Mouse (Mus musculus) MEL (cell line): Measurements from ENCODE around the gene Ptprj. TPM values are rescaled to one million over a fixed set of nuclear protein-coding genes. Genes with fewer than 3 reads are reported as not detected.
"Not testable (repeated sequence)": the region's sequence is repeated elsewhere in the genome, so short reads cannot be mapped to it uniquely, and the experiment has no call there.

Experiments used
- DNase-seq: peaks from one replicate; pipeline ENCODE4 v3.0.0; 2011; ENCODE audit warnings: low read depth, low spot score
- H3K27ac ChIP-seq: 2 replicates; pipeline ENCODE4 v1.5.1; 2012; ENCODE audit warnings: low read depth, mild to moderate bottlenecking, control low read depth, low read length, moderate library complexity; ENCODE audit not compliant: control insufficient read depth
- H3K27me3 ChIP-seq, 2 experiments: fragments of 150-350 bp in 1 of 2; sonication (generic) in 1 of 2; 2 replicates each; pipeline ENCODE4 v1.6.1; 2012; ENCODE audit warnings: low read length in 2 of 2, mild to moderate bottlenecking in 2 of 2, improper control_type of control experiment in 1 of 2, moderate library complexity in 1 of 2; ENCODE audit not compliant: insufficient read depth in 2 of 2, control insufficient read depth in 1 of 2
- H3K36me3 ChIP-seq, 2 experiments: 2 replicates each; pipeline ENCODE4 v1.6.1; 2012 to 2014; ENCODE audit warnings: low read length in 2 of 2, improper control_type of control experiment in 1 of 2, inconsistent platforms in 1 of 2, mild to moderate bottlenecking in 1 of 2; ENCODE audit not compliant: insufficient read depth in 2 of 2, control insufficient read depth in 1 of 2
- H3K4me1 ChIP-seq, 2 experiments: fragments of 150-350 bp in 1 of 2; sonication (generic) in 1 of 2; 2 replicates each; pipeline ENCODE4 v1.6.1; 2012; ENCODE audit warnings: low read length in 2 of 2, improper control_type of control experiment in 1 of 2, mild to moderate bottlenecking in 1 of 2; ENCODE audit not compliant: insufficient read depth in 2 of 2, control insufficient read depth in 1 of 2
- H3K4me3 ChIP-seq, 2 experiments: fragments of 150-350 bp in 1 of 2; sonication (generic) in 1 of 2; 2 replicates each; pipeline ENCODE4 v1.5.1; 2012; ENCODE audit warnings: low read depth in 2 of 2, low read length in 2 of 2, mild to moderate bottlenecking in 2 of 2, moderate library complexity in 2 of 2, control low read depth in 1 of 2, improper control_type of control experiment in 1 of 2; ENCODE audit not compliant: control insufficient read depth in 1 of 2, insufficient read depth in 1 of 2
- H3K79me2 ChIP-seq: 2 replicates; pipeline ENCODE4 v1.6.1; 2012; ENCODE audit warnings: mild to moderate bottlenecking, low read length, moderate library complexity; ENCODE audit not compliant: control insufficient read depth, poor library complexity, insufficient read depth
- H3K9ac ChIP-seq: 2 replicates; pipeline ENCODE4 v1.6.1; 2012; ENCODE audit warnings: low read depth, mild to moderate bottlenecking, control low read depth, low read length, moderate library complexity; ENCODE audit not compliant: control insufficient read depth, poor library complexity, severe bottlenecking
- H3K9me3 ChIP-seq: fragments of 150-350 bp; sonication (generic); replicated peaks from 2 replicates; pipeline ENCODE4 v1.6.1; 2012; ENCODE audit warnings: mild to moderate bottlenecking, low read length, improper control_type of control experiment, moderate library complexity; ENCODE audit not compliant: insufficient read depth
- BHLHE40 ChIP-seq: IDR thresholded peaks from 2 replicates; pipeline ENCODE4 v1.6.1; 2012; ENCODE audit warnings: low read depth, mild to moderate bottlenecking, inconsistent platforms, low read length, improper control_type of control experiment, borderline replicate concordance
- CHD1 ChIP-seq: IDR thresholded peaks from 2 replicates; pipeline ENCODE4 v1.6.1; 2012; ENCODE audit warnings: low read depth, mild to moderate bottlenecking, inconsistent platforms, low read length, improper control_type of control experiment
- E2F4 ChIP-seq: IDR thresholded peaks from 2 replicates; pipeline ENCODE4 v1.6.1; 2011; ENCODE audit warnings: low read depth, low read length, improper control_type of control experiment, borderline replicate concordance
- ETS1 ChIP-seq: IDR thresholded peaks from 2 replicates; pipeline ENCODE4 v1.6.1; 2012; ENCODE audit warnings: low read depth, mild to moderate bottlenecking, inconsistent platforms, low read length, improper control_type of control experiment, moderate library complexity
- GABPA ChIP-seq: IDR thresholded peaks from 2 replicates; pipeline ENCODE4 v1.6.1; 2012; ENCODE audit warnings: low read depth, mild to moderate bottlenecking, inconsistent platforms, low read length, improper control_type of control experiment, moderate library complexity
- JUND ChIP-seq: IDR thresholded peaks from 2 replicates; pipeline ENCODE4 v1.6.1; 2011; ENCODE audit warnings: low read depth, mild to moderate bottlenecking, improper control_type of control experiment, low read length
- KAT2A ChIP-seq: conservative IDR thresholded peaks from 2 replicates; pipeline ENCODE4 v1.6.1; 2012; ENCODE audit warnings: low read depth, low read length, improper control_type of control experiment, inconsistent platforms
- MAZ ChIP-seq: IDR thresholded peaks from 2 replicates; pipeline ENCODE4 v1.6.1; 2012; ENCODE audit warnings: low read depth, mild to moderate bottlenecking, inconsistent platforms, low read length, improper control_type of control experiment
- MEF2A ChIP-seq: IDR thresholded peaks from 2 replicates; pipeline ENCODE4 v1.6.1; 2014; ENCODE audit warnings: low read depth, mild to moderate bottlenecking, inconsistent platforms, low read length, improper control_type of control experiment; ENCODE audit not compliant: poor library complexity, insufficient replicate concordance, severe bottlenecking; ENCODE audit errors: extremely low read depth
- MYB ChIP-seq: IDR thresholded peaks from 2 replicates; pipeline ENCODE4 v1.6.1; 2011; ENCODE audit warnings: mild to moderate bottlenecking, low read depth, low read length, improper control_type of control experiment
- NELFE ChIP-seq: IDR thresholded peaks from 2 replicates; pipeline ENCODE4 v1.6.1; 2011; ENCODE audit warnings: low read depth, low read length, improper control_type of control experiment
- POLR2A ChIP-seq, 2 experiments: IDR thresholded peaks; 2 replicates each; pipeline ENCODE4 v1.6.1; 2011 to 2012; ENCODE audit warnings: low read length in 2 of 2, mild to moderate bottlenecking in 2 of 2, control low read depth in 1 of 2, improper control_type of control experiment in 1 of 2, low read depth in 1 of 2, moderate library complexity in 1 of 2; ENCODE audit not compliant: control insufficient read depth in 1 of 2, insufficient read depth in 1 of 2, poor library complexity in 1 of 2
- POLR2AphosphoS5 ChIP-seq: IDR thresholded peaks from 2 replicates; pipeline ENCODE4 v1.6.1; 2012; ENCODE audit warnings: low read depth, borderline replicate concordance, mild to moderate bottlenecking, inconsistent platforms, low read length, moderate library complexity, mixed read lengths
- RAD21 ChIP-seq: IDR thresholded peaks from 2 replicates; pipeline ENCODE4 v1.6.1; 2011; ENCODE audit warnings: mild to moderate bottlenecking, low read depth, low read length, improper control_type of control experiment
- RCOR1 ChIP-seq: IDR thresholded peaks from 2 replicates; pipeline ENCODE4 v1.6.1; 2012; ENCODE audit warnings: low read depth, mild to moderate bottlenecking, inconsistent platforms, low read length, improper control_type of control experiment
- SIN3A ChIP-seq: IDR thresholded peaks from 2 replicates; pipeline ENCODE4 v1.6.1; 2012; ENCODE audit warnings: low read length, improper control_type of control experiment, inconsistent platforms
- TBP ChIP-seq: IDR thresholded peaks from 2 replicates; pipeline ENCODE4 v1.8.0; 2011; ENCODE audit warnings: low read depth, low read length, improper control_type of control experiment
- UBTF ChIP-seq: IDR thresholded peaks from 2 replicates; pipeline ENCODE4 v1.6.1; 2012; ENCODE audit warnings: low read depth, mild to moderate bottlenecking, inconsistent platforms, low read length, improper control_type of control experiment, moderate library complexity, borderline replicate concordance; ENCODE audit not compliant: insufficient read depth
- USF1 ChIP-seq: IDR thresholded peaks from 2 replicates; pipeline ENCODE4 v1.6.1; 2014; ENCODE audit warnings: low read depth, mild to moderate bottlenecking, inconsistent platforms, low read length, improper control_type of control experiment, moderate library complexity
- ZC3H11A ChIP-seq: IDR thresholded peaks from 2 replicates; pipeline ENCODE4 v1.6.1; 2012; ENCODE audit warnings: low read depth, mild to moderate bottlenecking, inconsistent platforms, low read length, improper control_type of control experiment
- ZKSCAN1 ChIP-seq: IDR thresholded peaks from 2 replicates; pipeline ENCODE4 v1.6.1; 2012; ENCODE audit warnings: low read depth, mild to moderate bottlenecking, inconsistent platforms, low read length, improper control_type of control experiment, moderate library complexity
- ZMIZ1 ChIP-seq: IDR thresholded peaks from 2 replicates; pipeline ENCODE4 v1.6.1; 2012; ENCODE audit warnings: low read depth, mild to moderate bottlenecking, inconsistent platforms, low read length, improper control_type of control experiment, moderate library complexity
- ZNF384 ChIP-seq: IDR thresholded peaks from 2 replicates; pipeline ENCODE4 v1.6.1; 2012; ENCODE audit warnings: low read depth, mild to moderate bottlenecking, inconsistent platforms, low read length, improper control_type of control experiment
- polyA plus RNA-seq, 2 experiments: library from polyadenylated mRNA; stranded (reverse) in 1 of 2; unstranded in 1 of 2; fragments of >175 nt in 1 of 2; fragments of >200 nt in 1 of 2; gene quantifications; 2 replicates each; pipeline versions ENCODE4 v1.2.1 to v1.2.4; 2012; ENCODE audit warnings: low replicate concordance in 2 of 2, low read depth in 1 of 2; ENCODE audit not compliant: insufficient read length in 2 of 2, insufficient read depth in 1 of 2, missing spikeins in 1 of 2
- total RNA-seq: library from RNA; depleted of rRNA; stranded (reverse); fragments of 300-350 nt; gene quantifications from 2 replicates; pipeline ENCODE4 v1.2.3, GENCODE M21; 2012

Ptprj gene
- total and polyA plus RNA-seq, 3 experiments = 6.4 to 10.2 TPM; not detected in 1

GRCm38 (mm10) chr2:90573640-90574526, 6.6 kb downstream of the Ptprj start:
- H3K36me3 ChIP-seq = peaks cover 0 to 36% of the 10 kb centered on the region in 2 experiments; a peak in 2 of 4 replicates
- H3K4me1 ChIP-seq = peaks cover 23 to 30% of the 10 kb centered on the region in 2 experiments
- peaks cover 26% of the 10 kb centered on the region for H3K79me2 ChIP-seq
- peak; percentile 60 for DNase-seq
- no peaks in the 10 kb centered on the region for H3K27me3 ChIP-seq
- TF ChIP-seq GABPA (no peak), SIN3A (0 out of 2 replicates have a peak, but pooled peaks have one; percentile 26), MYB (no peak), ETS1 (peak; percentile 27; the same call in 1 of the 2 replicates), MEF2A (no peak), MAZ (no peak), BHLHE40 (no peak), ZKSCAN1 (no peak), POLR2A (IDR thresholded peaks at IDR 0.05; ENCODE audit: control insufficient read depth in 1 of 2, insufficient read depth in 1 of 2, low read depth in 1 of 2, low read length in 2 of 2, poor library complexity in 1 of 2) (no peak), UBTF (no peak), NELFE (no peak), RAD21 (no peak), E2F4 (no peak), ZNF384 (0 out of 2 replicates have a peak, but pooled peaks have one; percentile 17)
- H3K9ac ChIP-seq = peak overlapping the region; percentile 70
- no peaks in the 10 kb centered on the region for H3K9me3 ChIP-seq
- H3K4me3 ChIP-seq = peak overlapping the region; percentile 54 to 65
- peak overlapping the region; percentile 56 for H3K27ac ChIP-seq

DNA sequence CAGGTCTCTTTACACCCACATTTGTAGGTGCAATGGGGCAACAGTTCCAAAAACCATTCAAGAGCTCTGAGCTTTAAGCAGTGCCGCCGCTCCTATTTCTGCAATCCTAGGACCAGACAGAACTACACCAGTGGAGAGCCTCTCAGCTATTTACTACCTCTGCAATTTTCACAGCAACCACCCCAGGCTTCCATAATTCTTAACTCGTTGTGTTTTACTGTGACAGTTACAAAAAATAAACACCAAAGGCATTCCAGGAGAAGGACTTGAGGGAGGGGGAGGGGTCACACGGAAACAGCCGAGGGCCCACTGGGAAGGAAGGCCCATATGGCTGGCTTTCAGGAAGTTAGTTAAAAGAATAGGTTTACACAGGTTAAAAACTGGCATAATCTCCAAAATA, 8.3 kb downstream of the Ptprj start:
- Histone ChIP-seq H3K27me3 (no peaks in the 10 kb centered on the region), H3K9ac (no peak overlapping the region), H3K36me3 (peaks cover 0 to 28% of the 10 kb centered on the region in 2 experiments; a peak in 2 of 4 replicates), H3K27ac (no peak overlapping the region), H3K79me2 (peaks cover 21% of the 10 kb centered on the region), H3K9me3 (no peaks in the 10 kb centered on the region), H3K4me3 (no peak overlapping the region), H3K4me1 (peaks cover 22 to 26% of the 10 kb centered on the region in 2 experiments)
- DNase-seq = no peak
- TF ChIP-seq POLR2AphosphoS5 = no peak
- TF ChIP-seq MAZ = no peak
- TF ChIP-seq JUND = no peak
- TF ChIP-seq KAT2A = no peak
- TF ChIP-seq RCOR1 = no peak
- no peak for TF ChIP-seq ZC3H11A
- TF ChIP-seq ZMIZ1 = no peak
- no peak for TF ChIP-seq BHLHE40
- TF ChIP-seq CHD1 = no peak
- no peak for TF ChIP-seq USF1
- TF ChIP-seq NELFE = no peak
- no peak for TF ChIP-seq TBP

- not testable (repeated sequence) for H3K9me3 ChIP-seq, DNase-seq, H3K9ac ChIP-seq, H3K4me3 ChIP-seq, H3K27me3 ChIP-seq, H3K27ac ChIP-seq
- peaks cover 16% of the 10 kb centered on the region for H3K79me2 ChIP-seq
- peaks cover 0 to 28% of the 10 kb centered on the region in 2 experiments; a peak in 2 of 4 replicates for H3K36me3 ChIP-seq
- H3K4me1 ChIP-seq = peaks cover 25 to 28% of the 10 kb centered on the region in 2 experiments
Observed at GRCm38 (mm10) chr2:90571399-90571798, 9.0 kb downstream of the Ptprj start.
